Mouse (Mus musculus) liver, embryonic 14.5 days (tissue): ENCODE measurements around the gene Btbd11.

ENCODE experiments used
- CTCF ChIP-seq: IDR thresholded peaks from 2 replicates; pipeline ENCODE4 v1.5.1; 2016; ENCODE audit warnings: antibody characterized with exemption, low read depth, control low read depth
- EP300 ChIP-seq: IDR thresholded peaks from 2 replicates; pipeline ENCODE4 v1.6.1; 2016; ENCODE audit warnings: antibody characterized with exemption, low read depth

DNA sequence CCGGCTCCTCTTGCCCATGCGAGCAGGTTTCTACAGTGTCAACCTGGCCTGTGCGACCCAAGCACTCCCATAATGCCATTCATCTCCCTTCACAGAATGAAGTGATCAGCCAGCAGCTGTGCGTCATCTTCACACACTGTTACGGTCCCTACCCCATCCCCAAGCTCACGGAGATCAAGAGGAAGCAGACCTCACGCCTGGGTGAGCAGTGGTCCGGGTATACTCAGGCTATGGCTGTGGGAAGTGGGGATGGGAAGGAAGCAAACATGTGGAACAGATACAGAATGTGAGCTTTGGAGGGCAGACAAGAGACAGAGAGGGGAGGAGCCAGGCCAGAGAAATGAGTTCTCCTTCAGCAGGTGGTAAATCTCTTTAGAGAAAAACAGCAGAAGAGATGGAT is 253.8 kb downstream of the Btbd11 start:
- TF ChIP-seq EP300, result no peak
- TF ChIP-seq CTCF, result no peak
